Mouse (Mus musculus) right cerebral cortex, postnatal 36 days (tissue): Measurements from ENCODE around the gene Col4a4.

Experiments
- DNase-seq, 2 experiments: peaks; one replicate each; pipeline ENCODE4 v3.0.0; 2022; ENCODE audit warnings: low spot score in 2 of 2, mixed read lengths in 1 of 2

Gene Col4a4

GRCm38 (mm10) chr1:82415641-82416040, 171.0 kb downstream of the Col4a4 start:
- DNase-seq = no peak

- DNase-seq = no peak
These were observed 172.1 kb downstream of the Col4a4 start for GRCm38 (mm10) chr1:82414434-82415045.

GRCm38 (mm10) chr1:82412085-82412484, 174.6 kb downstream of the Col4a4 start:
- no peak for DNase-seq

- no peak for DNase-seq
These were observed 175.1 kb downstream of the Col4a4 start for GRCm38 (mm10) chr1:82411521-82411920.

- DNase-seq = no peak
These were observed 176.1 kb downstream of the Col4a4 start for GRCm38 (mm10) chr1:82410548-82410947.

- no peak for DNase-seq
These were observed 177.4 kb downstream of the Col4a4 start for GRCm38 (mm10) chr1:82409271-82409670.

GRCm38 (mm10) chr1:82407786-82408185, 178.9 kb downstream of the Col4a4 start:
- no peak for DNase-seq
